Mouse (Mus musculus) v-Abl transformed pro-B cells (cell line): Measurements from ENCODE around the gene H2-DMa.

Source experiments
- in situ Hi-C, 2 experiments: fragments of 400-800 bp; cut with MboI; formaldehyde crosslinking; loops; one replicate each; pipeline ENCODE4 v1.15.1; 2025; ENCODE audit not compliant: unreplicated experiment in 2 of 2

The H2-DMa gene

DNA sequence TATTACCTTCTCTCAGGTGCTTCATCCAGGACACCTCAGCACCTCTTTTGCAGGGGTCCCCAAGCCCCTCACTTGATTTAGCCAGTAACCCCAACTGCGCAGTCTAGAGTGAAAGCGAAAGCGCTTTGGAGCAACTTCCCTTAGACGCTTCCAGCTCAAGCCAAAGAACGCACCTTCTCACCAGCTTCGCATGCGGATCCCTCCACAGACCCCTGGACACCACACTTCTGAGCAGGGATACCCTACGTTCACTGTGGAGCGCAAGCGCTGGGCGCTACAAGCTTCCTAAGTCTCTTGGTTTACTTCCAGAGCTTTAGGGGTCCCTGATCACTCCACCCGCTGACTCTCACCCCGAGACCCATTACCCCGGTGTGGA is 67.5 kb downstream of the H2-DMa start:
- in situ Hi-C loops = no loop called here

DNA sequence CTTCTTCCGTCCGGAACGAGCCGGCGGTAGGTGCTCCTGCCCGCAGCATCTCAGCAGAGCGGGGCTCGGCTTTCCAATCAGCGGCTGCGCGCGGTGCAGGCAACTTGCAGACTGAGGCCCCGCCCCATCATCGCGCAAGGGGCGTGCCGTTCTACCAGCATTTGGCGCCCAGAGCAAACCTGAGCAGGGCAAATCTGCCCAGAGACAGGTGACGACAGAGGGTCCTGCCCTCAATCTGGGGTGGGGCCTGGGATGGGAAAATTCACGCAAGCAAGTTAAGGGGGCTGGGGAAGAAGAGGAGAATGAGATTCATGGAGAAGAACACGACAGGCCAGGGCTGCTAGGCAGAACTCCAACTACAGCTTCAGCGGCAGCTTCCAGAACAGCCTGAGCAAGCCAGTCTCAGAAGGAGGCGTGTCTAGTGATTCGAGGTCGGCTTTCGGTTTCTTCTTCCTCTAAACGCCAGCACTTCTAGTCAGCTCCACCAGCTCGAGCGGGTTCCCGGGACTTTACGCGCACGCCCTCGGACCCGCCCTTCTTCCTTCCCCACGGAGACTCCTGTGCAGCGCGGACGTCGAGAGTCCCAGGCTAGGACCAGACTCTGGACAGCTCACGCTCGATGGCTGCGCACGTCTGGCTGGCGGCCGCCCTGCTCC is 68.0 kb downstream of the H2-DMa start, which contains the start of the genes Tap1 and Psmb9:
Gene Tap1 (plus strand): TSS at position 293 of the 656 bp plus-strand sequence.
Gene Psmb9 (minus strand): TSS at position 504 of the 656 bp plus-strand sequence.
- in situ Hi-C loops = no loop called here

DNA sequence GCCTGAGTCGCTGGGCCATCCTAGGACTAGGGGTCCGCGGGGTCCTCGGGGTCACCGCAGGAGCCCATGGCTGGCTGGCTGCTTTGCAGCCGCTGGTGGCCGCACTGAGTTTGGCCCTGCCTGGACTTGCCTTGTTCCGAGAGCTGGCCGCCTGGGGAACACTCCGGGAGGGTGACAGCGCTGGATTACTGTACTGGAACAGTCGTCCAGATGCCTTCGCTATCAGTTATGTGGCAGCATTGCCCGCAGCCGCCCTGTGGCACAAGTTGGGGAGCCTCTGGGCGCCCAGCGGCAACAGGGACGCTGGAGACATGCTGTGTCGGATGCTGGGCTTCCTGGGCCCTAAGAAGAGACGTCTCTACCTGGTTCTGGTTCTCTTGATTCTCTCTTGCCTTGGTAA is 68.7 kb downstream of the H2-DMa start:
- in situ Hi-C loops = no loop called here
